Mouse (Mus musculus) frontal cortex, adult 2 months (tissue): ENCODE measurements at regions not wholly inside any gene's neighbourhood (a gene's known extent, or its start where the extent isn't known, plus 50 kb on each side); places are given as distances from the start of the nearest gene placed in this dataset.

Experiments
- DNase-seq, 2 experiments: peaks; one replicate each; pipeline ENCODE4 v3.0.0; 2022; ENCODE audit warnings: low spot score in 1 of 2; ENCODE audit errors: extremely low spot score in 1 of 2

GRCm38 (mm10) chr6:31293008-31293407, 105.5 kb upstream of the Mkln1 start:
- DNase-seq = no peak

- DNase-seq = no peak
Observed at GRCm38 (mm10) chr6:31299395-31299794, 99.1 kb upstream of the Mkln1 start.

- no peak for DNase-seq
Observed at GRCm38 (mm10) chr6:31305736-31306135, 92.8 kb upstream of the Mkln1 start.

- DNase-seq = no peak
Observed at GRCm38 (mm10) chr6:31307047-31307633, 91.4 kb upstream of the Mkln1 start.

- DNase-seq = no peak
Observed at GRCm38 (mm10) chr6:31307899-31308298, 90.6 kb upstream of the Mkln1 start.

GRCm38 (mm10) chr6:31310660-31311059, 87.9 kb upstream of the Mkln1 start:
- DNase-seq = no peak

- DNase-seq = no peak
Observed at GRCm38 (mm10) chr6:31313869-31314470, 84.6 kb upstream of the Mkln1 start.

GRCm38 (mm10) chr6:31317741-31318225, 80.8 kb upstream of the Mkln1 start:
- no peak for DNase-seq

GRCm38 (mm10) chr6:31318506-31318905, 80.0 kb upstream of the Mkln1 start:
- no peak for DNase-seq

- no peak for DNase-seq
Observed at GRCm38 (mm10) chr6:31319431-31319830, 79.1 kb upstream of the Mkln1 start.

- no peak for DNase-seq
Observed at GRCm38 (mm10) chr6:31320141-31320830, 78.2 kb upstream of the Mkln1 start.

- DNase-seq = no peak
Observed at GRCm38 (mm10) chr6:31321066-31321846, 77.3 kb upstream of the Mkln1 start.

- DNase-seq = no peak
Observed at GRCm38 (mm10) chr6:31321902-31322301, 76.6 kb upstream of the Mkln1 start.

- DNase-seq = no peak
Observed at GRCm38 (mm10) chr6:31323228-31324190, 75.0 kb upstream of the Mkln1 start.

- peak; percentile 47 to 79 for DNase-seq
Observed at GRCm38 (mm10) chr6:31324717-31325116, 73.8 kb upstream of the Mkln1 start.

GRCm38 (mm10) chr6:31325621-31326020, 72.9 kb upstream of the Mkln1 start:
- no peak for DNase-seq

- no peak for DNase-seq
Observed at GRCm38 (mm10) chr6:31330327-31330726, 68.2 kb upstream of the Mkln1 start.

GRCm38 (mm10) chr6:31330868-31331267, 67.7 kb upstream of the Mkln1 start:
- no peak for DNase-seq

GRCm38 (mm10) chr6:31332254-31332653, 66.3 kb upstream of the Mkln1 start:
- DNase-seq = no peak

- DNase-seq = no peak
Observed at GRCm38 (mm10) chr6:31332714-31333113, 65.8 kb upstream of the Mkln1 start.
